Mouse (Mus musculus) left cerebral cortex, adult 8-10 months (tissue): ENCODE measurements at regions not wholly inside any gene's neighbourhood (a gene's known extent, or its start where the extent isn't known, plus 50 kb on each side); places are given as distances from the start of the nearest gene placed in this dataset.

Experiments
- DNase-seq, 2 experiments: peaks; one replicate each; pipeline ENCODE4 v3.0.0; 2022; ENCODE audit warnings: low spot score in 2 of 2

- DNase-seq: no peak
Observed at GRCm38 (mm10) chr8:126160356-126160975, 137.9 kb upstream of the Slc35f3 start.

DNA sequence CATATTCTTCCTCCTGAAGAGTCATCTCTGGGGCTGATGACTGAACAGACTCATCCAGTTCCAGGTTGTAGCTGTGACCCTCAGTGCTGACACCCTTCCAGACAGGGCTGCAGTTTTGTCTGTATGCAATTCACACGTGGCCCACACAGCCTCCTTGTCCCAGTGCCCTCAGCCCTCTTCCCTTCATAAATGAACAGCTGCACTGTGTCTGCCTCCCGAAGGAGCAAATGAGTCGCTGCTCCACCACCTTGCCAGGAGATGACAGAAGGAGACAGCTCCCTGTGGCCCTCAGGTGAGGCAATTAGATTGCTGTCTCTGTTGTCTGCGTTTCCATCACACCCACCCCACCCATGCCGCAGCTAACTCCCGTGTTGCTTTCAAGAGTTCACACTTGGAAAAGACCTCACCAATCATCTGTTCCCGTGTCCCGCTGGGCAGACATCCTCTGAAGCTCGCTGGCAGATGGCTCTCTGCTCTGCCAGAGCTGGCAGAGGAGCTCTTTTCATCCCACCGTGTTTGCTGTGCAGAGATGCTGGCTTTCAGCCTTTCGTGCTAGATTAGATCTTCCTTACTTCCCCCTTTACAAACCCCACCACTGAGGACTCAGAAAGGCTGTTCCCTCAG is 135.5 kb upstream of the Slc35f3 start:
- DNase-seq: peak; percentile 46 to 80

DNA sequence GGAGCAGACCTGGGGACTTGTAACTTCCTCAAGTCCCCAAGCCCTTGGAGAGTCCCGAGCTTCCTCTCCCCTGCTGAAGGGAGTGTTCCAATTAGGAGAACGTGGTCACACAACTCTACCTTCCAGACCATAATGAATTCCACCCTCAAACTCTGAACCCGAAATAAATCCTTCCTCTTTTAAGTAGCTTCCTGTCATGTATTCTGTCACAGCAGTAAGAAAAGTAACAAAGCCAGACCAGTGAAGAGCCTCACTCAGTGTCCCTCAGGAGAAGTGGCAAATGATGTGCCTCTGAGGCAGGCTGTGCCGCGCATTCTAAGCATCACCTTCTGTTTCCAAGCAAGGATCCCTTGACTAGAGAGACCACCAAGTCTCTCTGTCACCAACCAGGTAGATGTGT is 134.4 kb upstream of the Slc35f3 start:
- DNase-seq: no peak

DNA sequence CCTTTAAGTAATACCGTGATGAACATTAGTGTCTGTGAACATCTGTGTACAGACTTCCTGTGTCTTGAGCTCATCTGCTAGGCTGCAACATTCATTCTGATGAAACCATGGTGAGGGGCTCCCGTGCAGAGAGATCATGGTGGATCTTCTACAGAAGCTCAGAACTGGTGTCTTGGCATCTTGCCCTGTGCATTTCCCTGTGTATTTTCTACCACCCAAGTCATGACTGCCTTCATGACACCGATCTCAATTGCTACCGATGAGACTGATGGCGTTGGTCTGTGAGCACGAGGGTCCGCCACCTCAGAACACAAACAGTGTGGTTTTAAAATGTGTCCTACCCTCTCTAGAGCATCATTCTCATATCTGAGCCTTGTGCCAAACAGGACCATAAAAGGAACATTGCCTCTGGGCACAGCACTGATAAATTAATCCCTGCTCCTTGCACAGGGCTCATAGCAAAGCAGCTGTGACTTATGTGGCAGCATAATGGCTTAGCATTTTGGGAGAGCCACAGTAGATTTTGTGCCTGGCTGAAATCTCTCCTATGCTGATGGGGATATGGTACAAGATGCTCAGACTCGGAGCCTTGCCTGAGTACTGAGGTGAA is 132.8 kb upstream of the Slc35f3 start:
- no peak for DNase-seq

- DNase-seq: no peak
Observed at GRCm38 (mm10) chr8:126166394-126166793, 132.0 kb upstream of the Slc35f3 start.

- DNase-seq: no peak
Observed at GRCm38 (mm10) chr8:126174451-126174850, 123.9 kb upstream of the Slc35f3 start.

DNA sequence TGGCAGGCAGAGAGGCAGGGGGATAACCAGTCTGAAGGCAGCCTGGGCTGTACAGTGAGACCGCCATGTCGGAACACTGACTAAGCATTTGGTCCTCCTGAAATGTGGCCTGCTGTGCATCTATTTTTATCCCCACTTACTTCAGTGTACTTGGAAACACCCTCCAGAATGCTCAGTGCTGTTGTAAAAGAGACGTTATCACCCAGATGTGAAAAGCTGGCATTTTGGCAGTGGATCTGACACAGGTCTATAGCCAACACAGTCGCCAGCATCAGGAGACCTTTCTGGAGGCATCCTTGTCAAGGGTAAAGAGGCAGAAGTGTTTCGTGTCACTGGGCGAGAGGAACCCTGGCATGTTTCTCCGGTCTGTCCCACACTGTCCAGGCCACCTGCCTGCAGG is 122.1 kb upstream of the Slc35f3 start:
- no peak for DNase-seq

DNA sequence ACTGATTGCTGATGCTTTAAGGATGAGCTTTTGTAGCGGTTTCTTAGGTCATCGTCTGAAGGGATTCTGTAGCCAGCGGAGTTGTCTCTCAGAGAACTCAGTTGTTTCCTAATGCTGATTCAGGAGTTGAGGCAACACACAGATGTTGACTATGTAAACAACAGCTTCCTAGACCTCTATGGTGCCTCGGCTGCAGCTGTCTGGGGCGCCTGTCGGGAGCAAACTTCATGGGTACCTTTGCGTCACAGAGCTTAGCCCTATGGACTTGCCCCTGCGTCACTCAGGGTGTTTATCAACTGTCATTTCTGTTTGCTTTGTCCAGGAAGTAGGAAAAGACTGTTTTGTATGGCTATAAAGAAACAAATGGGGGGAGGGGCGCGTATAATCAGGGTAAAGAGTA is 120.5 kb upstream of the Slc35f3 start:
- DNase-seq: no peak

GRCm38 (mm10) chr8:126188741-126189285 is 109.5 kb upstream of the Slc35f3 start:
- no peak for DNase-seq

GRCm38 (mm10) chr8:126195616-126196015 is 102.7 kb upstream of the Slc35f3 start:
- no peak for DNase-seq

- no peak for DNase-seq
Observed at GRCm38 (mm10) chr8:126210561-126210960, 87.8 kb upstream of the Slc35f3 start.

- DNase-seq: peak in 1 of 2 experiments; percentile 59
Observed at GRCm38 (mm10) chr8:126212802-126213201, 85.6 kb upstream of the Slc35f3 start.

DNA sequence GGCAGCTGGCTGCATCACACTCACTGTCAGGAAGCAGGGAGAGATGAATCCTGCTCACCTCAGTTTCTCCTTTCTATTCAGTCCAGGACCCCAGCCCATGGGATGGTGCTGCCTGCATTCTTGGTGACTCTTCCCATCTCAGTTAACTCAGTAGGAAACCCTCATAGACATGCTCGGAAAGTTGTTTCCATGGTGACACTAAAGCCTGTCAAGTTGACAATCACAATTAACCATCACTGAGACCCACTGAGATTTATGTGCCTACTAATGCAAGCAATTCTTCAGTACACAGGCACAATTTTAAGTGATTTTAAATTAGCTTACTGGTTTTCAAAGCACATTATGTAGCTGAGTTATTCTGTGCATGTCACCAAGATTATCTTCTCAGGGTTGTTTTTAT is 83.8 kb upstream of the Slc35f3 start:
- no peak for DNase-seq

DNA sequence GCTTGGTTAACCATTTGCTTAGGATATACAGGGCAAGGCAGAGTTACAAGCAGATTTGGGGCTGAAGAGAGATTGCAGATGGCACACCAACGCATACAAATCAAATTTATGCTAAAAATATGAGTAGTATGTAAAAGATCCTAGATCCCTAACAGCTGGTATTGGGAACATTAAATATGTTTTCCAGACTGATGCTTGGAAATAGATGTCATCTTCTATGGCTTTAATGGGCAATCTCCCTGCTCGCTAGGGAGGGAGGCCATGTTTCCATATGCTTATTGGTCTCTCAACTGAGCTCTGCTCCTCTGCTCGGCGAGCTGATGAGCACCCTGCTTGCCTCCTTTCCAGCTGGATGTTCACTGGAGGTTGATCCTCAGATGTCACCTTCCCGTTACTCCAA is 82.0 kb upstream of the Slc35f3 start:
- no peak for DNase-seq

DNA sequence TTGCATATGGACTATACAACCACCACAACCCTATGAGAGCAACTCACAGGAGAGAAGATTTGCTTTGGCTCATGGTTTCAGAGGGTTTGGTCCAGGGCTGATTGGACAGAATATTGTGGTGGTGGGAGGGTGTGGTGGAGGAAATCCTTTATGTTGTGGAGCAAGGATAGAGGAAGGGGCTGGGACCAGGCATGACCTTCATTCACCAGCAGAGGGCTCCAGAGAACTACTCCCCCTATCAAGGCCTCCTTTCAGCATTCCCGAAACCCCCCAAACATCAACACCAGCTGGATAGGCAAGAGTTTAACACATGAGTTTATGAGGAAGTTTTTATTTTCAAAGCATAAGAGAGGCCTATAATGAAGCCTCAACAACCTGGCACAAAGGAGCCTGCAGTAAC is 76.7 kb upstream of the Slc35f3 start:
- no peak for DNase-seq

GRCm38 (mm10) chr8:126231801-126232200 is 66.6 kb upstream of the Slc35f3 start:
- no peak for DNase-seq

GRCm38 (mm10) chr8:126232521-126232920 is 65.8 kb upstream of the Slc35f3 start:
- no peak for DNase-seq

- no peak for DNase-seq
Observed at GRCm38 (mm10) chr8:126239684-126240083, 58.7 kb upstream of the Slc35f3 start.

DNA sequence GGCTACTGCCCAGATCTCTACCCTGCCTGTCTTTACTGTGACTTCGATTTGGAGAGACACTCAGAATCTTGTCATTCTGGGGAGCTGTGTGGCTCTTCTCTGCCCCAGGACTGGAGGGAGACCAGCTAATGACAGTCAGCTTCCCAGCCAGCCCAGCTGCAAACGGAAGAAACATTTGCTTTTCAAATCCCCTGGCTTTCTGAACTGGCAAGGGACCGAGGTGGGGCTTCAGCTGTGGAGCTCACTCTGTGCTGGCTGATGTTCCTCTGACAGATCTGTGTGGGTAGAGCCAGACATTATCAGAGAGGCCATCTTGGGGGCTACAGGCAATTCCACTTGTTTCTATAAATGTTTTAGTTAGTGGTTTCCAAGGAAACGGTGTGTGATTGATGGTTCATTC is 54.0 kb upstream of the Slc35f3 start:
- DNase-seq: no peak
